Mouse (Mus musculus): Measurements from ENCODE around the gene Csn1s1. TPM values are rescaled to one million over a fixed set of nuclear protein-coding genes. Genes with fewer than 3 reads are reported as not detected.

The Csn1s1 gene
- polyA plus RNA-seq (2015; fragmentation: Nextera tagmentation; extraction: Ambion mirVana), result not detected in 2 replicates

GRCm38 (mm10) chr5:87665908-87666307, at the start of gene Csn1s1:
Gene Csn1s1 (plus strand): TSS chr5:87666208.
- no peak within 1 kb of the TSS for H3K4me2 ChIP-seq (ENCODE audit: low read depth, low read length)
- no peaks in the 10 kb centered on the region for H3K4me1 ChIP-seq (ENCODE audit: control insufficient read depth, insufficient read depth, low read length)
- H3K9ac ChIP-seq (ENCODE audit: low read length), result no peak within 1 kb of the TSS
- no peak within 1 kb of the TSS for H3K27ac ChIP-seq (ENCODE audit: low read length)
- ATAC-seq (ENCODE audit: insufficient read depth, low FRiP score), result no peak
- no peaks in the 10 kb centered on the region for H3K27me3 ChIP-seq (ENCODE audit: control insufficient read depth, insufficient read depth, low read length)
- H3K36me3 ChIP-seq (ENCODE audit: control insufficient read depth, insufficient read depth, low read length), result no peaks in the 10 kb centered on the region
- H3K4me3 ChIP-seq (replicated peaks; ENCODE audit: low read length), result no peak within 1 kb of the TSS
- H3K9me3 ChIP-seq (replicated peaks; ENCODE audit: control insufficient read depth, low read length), result no peaks in the 10 kb centered on the region

- Histone ChIP-seq H3K27ac (ENCODE audit: low read length) (no peak overlapping the region), H3K9ac (ENCODE audit: low read length) (no peak overlapping the region), H3K4me3 (replicated peaks; ENCODE audit: low read length) (no peak overlapping the region), H3K4me1 (ENCODE audit: control insufficient read depth, insufficient read depth, low read length) (no peaks in the 10 kb centered on the region), H3K4me2 (ENCODE audit: low read depth, low read length) (no peak overlapping the region), H3K36me3 (ENCODE audit: control insufficient read depth, insufficient read depth, low read length) (no peaks in the 10 kb centered on the region), H3K27me3 (ENCODE audit: control insufficient read depth, insufficient read depth, low read length) (no peaks in the 10 kb centered on the region), H3K9me3 (replicated peaks; ENCODE audit: control insufficient read depth, low read length) (no peaks in the 10 kb centered on the region)
- ATAC-seq (ENCODE audit: insufficient read depth, low FRiP score), result no peak
These were observed 43.3 kb upstream of the Csn1s1 start for GRCm38 (mm10) chr5:87622681-87623080.

GRCm38 (mm10) chr5:87642787-87643186, 23.2 kb upstream of the Csn1s1 start:
- ATAC-seq (ENCODE audit: insufficient read depth, low FRiP score), result no peak
- Histone ChIP-seq H3K9ac (ENCODE audit: low read length) (no peak overlapping the region), H3K27ac (ENCODE audit: low read length) (no peak overlapping the region), H3K9me3 (replicated peaks; ENCODE audit: control insufficient read depth, low read length) (no peaks in the 10 kb centered on the region), H3K27me3 (ENCODE audit: control insufficient read depth, insufficient read depth, low read length) (no peaks in the 10 kb centered on the region), H3K36me3 (ENCODE audit: control insufficient read depth, insufficient read depth, low read length) (no peaks in the 10 kb centered on the region), H3K4me2 (ENCODE audit: low read depth, low read length) (no peak overlapping the region), H3K4me1 (ENCODE audit: control insufficient read depth, insufficient read depth, low read length) (no peaks in the 10 kb centered on the region), H3K4me3 (replicated peaks; ENCODE audit: low read length) (no peak overlapping the region)

- no peaks in the 10 kb centered on the region for H3K36me3 ChIP-seq (ENCODE audit: control insufficient read depth, insufficient read depth, low read length)
- ATAC-seq (ENCODE audit: insufficient read depth, low FRiP score), result no peak
- no peaks in the 10 kb centered on the region for H3K27me3 ChIP-seq (ENCODE audit: control insufficient read depth, insufficient read depth, low read length)
- H3K9ac ChIP-seq (ENCODE audit: low read length), result no peak within 1 kb of the TSS
- no peak within 1 kb of the TSS for H3K4me3 ChIP-seq (replicated peaks; ENCODE audit: low read length)
- no peaks in the 10 kb centered on the region for H3K9me3 ChIP-seq (replicated peaks; ENCODE audit: control insufficient read depth, low read length)
- no peak within 1 kb of the TSS for H3K4me2 ChIP-seq (ENCODE audit: low read depth, low read length)
- H3K4me1 ChIP-seq (ENCODE audit: control insufficient read depth, insufficient read depth, low read length), result no peaks in the 10 kb centered on the region
- 70% methylated on average over 3 of the region's 3 CpGs for WGBS
- H3K27ac ChIP-seq (ENCODE audit: low read length), result no peak within 1 kb of the TSS
These were observed 33.5 kb downstream of the Csn1s1 start, which contains the start of gene Csn2 for GRCm38 (mm10) chr5:87699530-87699929. Gene Csn2 (minus strand): TSS chr5:87699630.

- Histone ChIP-seq H3K36me3 (ENCODE audit: control insufficient read depth, insufficient read depth, low read length) (no peaks in the 10 kb centered on the region), H3K9me3 (replicated peaks; ENCODE audit: control insufficient read depth, low read length) (no peaks in the 10 kb centered on the region), H3K4me1 (ENCODE audit: control insufficient read depth, insufficient read depth, low read length) (no peaks in the 10 kb centered on the region), H3K4me2 (ENCODE audit: low read depth, low read length) (no peak overlapping the region), H3K27ac (ENCODE audit: low read length) (no peak overlapping the region), H3K9ac (ENCODE audit: low read length) (no peak overlapping the region), H3K27me3 (ENCODE audit: control insufficient read depth, insufficient read depth, low read length) (no peaks in the 10 kb centered on the region), H3K4me3 (replicated peaks; ENCODE audit: low read length) (no peak overlapping the region)
- WGBS, result 69% methylated on average over 1 of the region's 1 CpGs
- ATAC-seq (ENCODE audit: insufficient read depth, low FRiP score), result no peak
These were observed 39.9 kb downstream of the Csn1s1 start for GRCm38 (mm10) chr5:87705891-87706290.

Other genes with a start within 250 kb of the Csn1s1 start
- gene Ugt2b38, start 242.0 kb upstream of the Csn1s1 start, polyA plus RNA-seq (2015; fragmentation: Nextera tagmentation; extraction: Ambion mirVana), result not detected in 2 replicates
- not detected in 2 replicates for gene Ugt2a2, start 183.9 kb upstream of the Csn1s1 start, polyA plus RNA-seq (2015; fragmentation: Nextera tagmentation; extraction: Ambion mirVana)
- not detected in 2 replicates for gene Gm43638, start 179.4 kb upstream of the Csn1s1 start, polyA plus RNA-seq (2015; fragmentation: Nextera tagmentation; extraction: Ambion mirVana)
- gene Ugt2a1, start 175.3 kb upstream of the Csn1s1 start, polyA plus RNA-seq (2015; fragmentation: Nextera tagmentation; extraction: Ambion mirVana), result not detected in 2 replicates
- gene Sult1b1, start 128.0 kb upstream of the Csn1s1 start, polyA plus RNA-seq (2015; fragmentation: Nextera tagmentation; extraction: Ambion mirVana), result 26.6 and 32.3 TPM in 2 replicates
- gene Sult1d1, start 97.2 kb upstream of the Csn1s1 start, polyA plus RNA-seq (2015; fragmentation: Nextera tagmentation; extraction: Ambion mirVana), result 39.8 and 40.5 TPM in 2 replicates
- gene Sult1e1, start 74.6 kb upstream of the Csn1s1 start, polyA plus RNA-seq (2015; fragmentation: Nextera tagmentation; extraction: Ambion mirVana), result 0.10 TPM in 1 of 2 replicates, not detected in the other
- not detected in 2 replicates for gene Csn2, start 33.4 kb downstream of the Csn1s1 start, polyA plus RNA-seq (2015; fragmentation: Nextera tagmentation; extraction: Ambion mirVana)
- gene Csn1s2a, start 108.4 kb downstream of the Csn1s1 start, polyA plus RNA-seq (2015; fragmentation: Nextera tagmentation; extraction: Ambion mirVana), result not detected in 2 replicates
- not detected in 2 replicates for gene Csn1s2b, start 141.9 kb downstream of the Csn1s1 start, polyA plus RNA-seq (2015; fragmentation: Nextera tagmentation; extraction: Ambion mirVana)
- gene Prr27, start 159.5 kb downstream of the Csn1s1 start, polyA plus RNA-seq (2015; fragmentation: Nextera tagmentation; extraction: Ambion mirVana), result not detected in 2 replicates
- not detected in 2 replicates for gene Odam, start 218.8 kb downstream of the Csn1s1 start, polyA plus RNA-seq (2015; fragmentation: Nextera tagmentation; extraction: Ambion mirVana)

Data from stomach, embryonic 16.5 days (tissue).